Mouse (Mus musculus) heart, adult 9 months (tissue): Measurements from ENCODE around the gene Gm4969.
A peak's percentile ranks its signal among the peaks of the same experiment; 100 is the strongest.

ENCODE experiments used
- DNase-seq, 2 experiments: peaks; one replicate each; pipeline ENCODE4 v3.0.0; 2022; ENCODE audit warnings: low spot score in 2 of 2

The Gm4969 gene

DNA sequence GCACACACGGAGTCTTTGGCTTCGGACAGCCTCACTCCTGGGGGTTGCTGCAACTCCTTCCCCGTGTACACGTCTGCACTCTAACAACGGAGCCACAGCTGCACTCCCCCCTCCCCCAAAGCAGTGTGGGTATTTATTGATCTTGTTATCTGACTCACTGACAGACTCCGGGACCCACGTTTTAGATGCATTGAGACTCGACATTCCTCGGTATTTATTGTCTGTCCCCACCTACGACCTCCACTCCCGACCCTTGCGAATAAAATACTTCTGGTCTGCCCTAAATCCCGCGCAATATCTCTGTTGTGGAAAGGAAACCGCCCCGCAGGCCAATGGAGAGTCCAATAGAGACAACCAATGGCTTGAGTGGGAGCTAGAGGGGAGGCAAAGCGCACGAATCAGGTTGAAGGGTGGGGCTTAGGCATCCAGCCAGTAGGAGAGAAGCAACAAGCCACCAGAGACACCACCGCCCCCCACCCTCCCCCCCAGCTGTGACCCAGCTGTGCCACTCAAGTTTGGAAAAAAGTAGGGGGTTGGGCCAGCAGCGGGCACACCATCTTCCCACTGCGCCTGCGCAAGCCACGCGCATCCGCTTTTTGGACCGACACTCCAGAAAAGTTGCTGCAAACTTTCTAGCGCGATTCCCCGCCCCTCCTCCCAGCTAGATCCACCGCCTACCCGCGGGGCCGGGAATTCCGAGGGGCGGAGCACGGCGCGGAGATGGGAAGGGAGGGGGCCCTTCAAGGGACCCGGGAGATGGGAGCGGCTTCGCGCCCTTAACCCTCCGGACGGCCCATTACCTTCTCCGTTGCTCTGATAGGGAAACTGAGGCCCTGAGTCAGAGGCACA, 24.4 kb downstream of the Gm4969 start:
- DNase-seq, result peak; percentile 97

DNA sequence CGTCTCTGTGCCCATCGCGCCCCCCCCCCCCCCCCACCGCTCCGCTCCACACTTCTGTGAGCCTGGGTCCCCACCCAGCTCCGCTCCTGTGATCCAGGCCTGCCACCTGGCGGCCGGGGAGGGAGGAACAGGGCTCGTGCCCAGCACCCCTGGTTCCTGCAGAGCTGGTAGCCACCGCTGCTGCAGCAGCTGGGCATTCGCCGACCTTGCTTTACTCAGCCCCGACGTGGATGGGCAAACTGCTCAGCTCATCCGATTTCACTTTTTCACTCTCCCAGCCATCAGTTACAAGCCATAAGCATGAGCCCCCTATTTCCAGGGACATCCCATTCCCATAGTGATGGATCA, 25.0 kb downstream of the Gm4969 start:
- DNase-seq, result peak; percentile 83 to 89

DNA sequence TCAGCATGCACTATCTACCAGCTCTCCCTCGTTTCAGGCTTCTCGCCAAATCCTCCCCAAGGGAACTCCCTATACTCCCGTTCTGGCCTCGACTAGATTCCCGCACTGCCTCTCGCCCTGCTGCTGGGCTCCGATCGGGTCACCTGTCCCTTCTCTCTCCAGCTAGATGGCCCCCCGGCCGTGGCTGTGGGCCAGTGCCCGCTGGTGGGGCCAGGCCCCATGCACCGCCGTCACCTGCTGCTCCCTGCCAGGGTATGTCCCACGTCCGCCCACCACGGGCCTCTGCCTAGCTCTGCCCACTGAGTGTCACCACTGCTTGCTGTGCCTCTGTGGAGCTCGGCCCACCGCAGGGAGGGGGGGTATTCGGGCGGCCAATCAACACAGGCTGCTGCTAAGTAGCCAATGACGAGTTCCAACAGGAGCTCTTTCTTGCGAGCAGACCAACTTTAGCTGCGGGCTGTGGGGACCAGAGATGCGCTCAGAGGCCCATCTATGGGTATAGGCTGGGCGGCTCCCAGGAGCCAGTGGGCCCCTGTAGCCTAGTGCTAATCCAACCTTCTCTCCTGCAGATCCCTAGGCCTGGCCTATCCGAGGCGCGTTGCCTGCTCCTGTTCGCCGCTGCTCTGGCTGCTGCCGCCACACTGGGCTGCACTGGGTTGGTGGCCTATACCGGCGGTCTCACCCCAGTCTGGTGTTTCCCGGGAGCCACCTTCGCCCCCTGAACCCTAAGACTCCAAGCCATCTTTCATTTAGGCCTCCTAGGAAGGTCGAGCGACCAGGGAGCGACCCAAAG, 25.6 kb downstream of the Gm4969 start:
- peak; percentile 73 to 76 for DNase-seq

DNA sequence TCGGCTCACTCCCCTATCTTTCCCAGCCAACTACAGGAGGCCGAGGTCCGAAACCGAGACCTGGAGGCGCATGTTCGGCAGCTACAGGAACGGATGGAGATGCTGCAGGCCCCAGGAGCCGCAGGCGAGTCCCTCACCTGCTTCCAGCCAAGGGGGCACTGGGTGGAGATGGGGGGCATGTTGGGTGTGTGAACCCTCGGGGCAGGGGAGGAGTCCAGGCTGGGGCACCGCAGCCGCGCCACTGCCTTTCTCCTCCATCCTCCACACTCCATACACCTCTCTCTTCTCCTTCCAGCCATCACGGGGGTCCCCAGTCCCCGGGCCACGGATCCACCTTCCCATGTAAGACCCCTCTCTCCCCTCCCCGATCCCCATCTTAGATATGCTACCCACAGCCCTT, 26.3 kb downstream of the Gm4969 start:
- DNase-seq, result no peak

DNA sequence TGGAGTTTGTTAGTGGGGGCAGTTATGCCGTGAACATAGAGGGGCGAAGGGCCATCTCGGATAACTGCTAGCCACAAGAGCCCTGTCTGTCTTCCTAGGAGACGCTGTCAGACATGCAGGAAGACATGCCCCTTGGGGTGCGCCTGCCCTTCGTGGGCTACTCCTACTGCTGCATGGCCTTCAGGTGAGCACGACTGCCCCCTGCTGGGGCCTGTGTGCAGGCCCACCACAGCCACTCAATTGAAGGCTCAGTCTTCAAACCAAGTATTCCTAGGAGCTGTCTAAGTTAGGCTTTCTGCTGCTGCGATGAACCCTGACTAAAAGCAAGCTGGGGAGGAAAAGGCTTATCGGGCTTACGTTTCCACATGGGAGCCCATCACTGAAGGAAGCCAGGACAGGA, 29.4 kb downstream of the Gm4969 start:
- DNase-seq, result peak in 1 of 2 experiments; percentile 66

DNA sequence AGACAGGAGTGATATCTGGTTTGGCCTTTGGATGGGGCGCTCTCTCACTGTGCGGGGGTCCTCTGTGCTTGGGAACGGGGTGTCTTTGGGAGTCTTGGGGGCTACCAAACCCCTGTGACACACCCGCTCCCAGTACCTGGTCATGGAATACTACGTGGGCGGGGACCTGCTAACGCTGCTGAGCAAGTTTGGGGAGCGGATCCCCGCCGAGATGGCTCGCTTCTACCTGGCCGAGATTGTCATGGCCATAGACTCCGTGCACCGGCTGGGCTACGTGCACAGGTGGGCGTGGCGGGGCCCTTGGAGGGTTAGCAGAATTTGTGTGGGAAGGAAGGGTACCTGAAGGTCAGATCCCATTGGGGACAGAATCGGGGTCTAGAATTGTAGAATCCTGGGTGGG, 31.4 kb downstream of the Gm4969 start:
- DNase-seq, result no peak

DNA sequence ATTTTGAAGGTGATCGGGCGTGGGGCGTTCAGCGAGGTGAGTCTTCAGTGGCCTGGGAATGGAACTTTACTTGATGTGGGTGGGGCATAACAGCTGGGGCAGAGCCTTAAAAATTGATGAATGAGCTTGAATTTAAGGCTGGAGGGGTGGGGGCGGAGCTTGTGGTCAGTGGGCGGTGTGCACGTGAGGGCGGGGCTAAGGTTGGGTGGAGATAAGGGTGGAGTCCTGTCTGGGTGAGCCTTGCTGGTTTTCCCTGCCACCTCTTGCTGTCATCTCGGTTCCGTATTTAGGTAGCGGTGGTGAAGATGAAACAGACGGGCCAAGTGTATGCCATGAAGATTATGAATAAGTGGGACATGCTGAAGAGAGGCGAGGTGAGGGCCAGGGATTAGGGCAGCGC, 32.1 kb downstream of the Gm4969 start:
- no peak for DNase-seq

DNA sequence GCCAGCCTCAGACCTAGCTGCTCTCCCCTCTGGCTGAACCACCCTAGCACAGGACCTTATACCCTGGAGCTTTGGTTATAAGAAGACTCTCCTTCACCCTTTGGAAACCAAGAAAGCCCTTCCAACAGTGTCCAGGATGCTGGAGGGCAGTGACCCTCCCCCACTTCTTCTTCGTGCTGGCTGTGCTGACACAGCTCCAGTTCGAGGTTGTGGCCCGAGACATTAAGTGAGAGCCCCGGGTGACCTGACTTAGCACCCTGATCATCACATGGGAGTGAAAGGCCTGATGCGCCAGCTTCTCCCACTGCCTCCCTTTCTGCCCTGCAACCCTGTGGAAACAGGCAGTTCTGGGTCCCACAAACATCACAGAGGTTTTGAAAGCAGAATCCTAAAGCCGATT, 32.7 kb downstream of the Gm4969 start:
- no peak for DNase-seq

DNA sequence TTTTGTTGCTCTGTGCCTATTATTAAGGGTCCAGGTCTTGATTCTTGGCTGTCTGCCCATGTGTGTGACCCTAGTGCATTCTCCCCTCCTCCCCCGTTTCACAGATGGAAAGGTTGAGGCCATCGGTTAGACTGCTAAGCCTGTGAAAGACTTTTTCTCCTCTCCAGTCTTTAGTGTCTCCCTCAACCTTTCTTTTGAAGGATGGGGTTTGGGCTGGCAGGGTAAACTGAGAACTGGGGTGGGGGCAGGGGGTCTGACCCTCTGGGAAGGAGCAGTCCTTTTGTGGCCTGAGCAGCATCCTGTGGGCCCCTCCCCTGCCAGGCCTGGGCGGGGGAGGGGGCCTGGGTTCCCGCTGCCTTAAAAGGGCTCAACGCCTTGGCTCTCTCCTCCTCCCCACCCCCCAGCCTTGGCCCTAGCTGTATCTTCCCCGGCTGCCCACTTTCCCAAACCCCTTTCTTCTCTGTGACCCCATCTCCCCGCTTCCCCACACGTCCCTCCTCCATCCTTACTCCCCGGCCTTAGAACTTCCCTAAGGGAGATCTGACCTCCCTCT, 33.2 kb downstream of the Gm4969 start:
- DNase-seq, result no peak

DNA sequence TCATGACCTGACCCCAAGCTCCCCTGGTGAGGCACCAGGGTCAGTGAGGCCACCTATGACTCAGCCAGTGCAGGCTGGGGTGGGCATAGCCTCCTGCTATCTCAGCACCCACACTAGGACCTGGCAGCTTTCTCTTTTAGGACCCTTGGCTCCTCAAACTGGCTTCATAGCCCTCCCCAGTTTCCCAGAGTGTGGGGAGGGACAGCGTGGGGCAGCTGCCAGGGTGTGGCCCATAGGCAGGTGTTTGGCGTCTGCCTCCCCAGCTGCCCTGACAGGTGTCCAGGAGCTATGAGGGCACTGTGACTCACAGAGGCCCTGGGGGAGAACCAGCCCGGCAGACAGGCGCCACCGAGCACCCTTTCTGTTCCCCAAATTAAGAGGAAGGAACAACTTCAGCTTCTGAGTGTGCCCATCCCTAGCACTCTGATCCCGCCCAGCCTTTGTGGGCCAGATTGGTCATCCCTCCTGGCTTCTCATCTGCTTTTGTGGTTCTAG, 33.8 kb downstream of the Gm4969 start:
- DNase-seq, result no peak

DNA sequence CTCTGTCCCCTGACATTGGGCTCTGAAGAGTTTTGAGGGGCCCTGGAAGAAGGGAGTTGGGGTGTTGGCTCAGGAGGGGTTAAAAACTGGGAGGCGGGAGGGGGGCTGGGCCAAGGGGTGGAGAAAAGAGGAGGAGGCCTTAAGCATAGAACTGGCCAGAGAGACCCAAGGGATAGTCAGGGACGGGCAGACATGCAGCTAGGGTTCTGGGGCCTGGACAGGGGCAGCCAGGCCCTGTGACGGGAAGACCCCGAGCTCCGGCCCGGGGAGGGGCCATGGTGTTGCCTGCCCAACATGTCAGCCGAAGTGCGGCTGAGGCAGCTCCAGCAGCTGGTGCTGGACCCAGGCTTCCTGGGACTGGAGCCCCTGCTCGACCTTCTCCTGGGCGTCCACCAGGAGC, 34.5 kb downstream of the Gm4969 start, which contains the start of gene Dmpk:
TSS of gene Dmpk (plus strand) at position 149 of the 400 bp plus-strand sequence.
- peak; percentile 70 to 71 for DNase-seq

DNA sequence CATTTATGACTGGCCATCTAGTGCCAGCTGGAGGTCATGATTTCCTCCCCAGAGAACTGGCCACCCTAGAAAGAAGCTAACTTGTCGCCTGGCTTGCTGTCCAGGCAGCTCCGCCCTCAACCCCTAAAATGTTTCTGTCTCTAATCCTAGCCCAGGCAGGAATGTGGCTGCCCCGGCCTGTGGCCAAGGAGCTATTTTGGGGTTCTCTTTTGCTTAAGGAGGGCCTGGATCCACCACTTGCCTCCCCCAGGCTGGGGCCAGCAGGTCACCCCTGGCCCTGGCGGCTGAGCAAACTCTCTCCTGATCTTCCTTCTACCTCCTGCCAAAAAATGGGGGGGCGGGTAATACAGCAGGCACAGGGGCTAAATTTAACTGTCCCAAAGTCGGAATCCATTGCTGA, 35.1 kb downstream of the Gm4969 start:
- peak; percentile 87 to 88 for DNase-seq

DNA sequence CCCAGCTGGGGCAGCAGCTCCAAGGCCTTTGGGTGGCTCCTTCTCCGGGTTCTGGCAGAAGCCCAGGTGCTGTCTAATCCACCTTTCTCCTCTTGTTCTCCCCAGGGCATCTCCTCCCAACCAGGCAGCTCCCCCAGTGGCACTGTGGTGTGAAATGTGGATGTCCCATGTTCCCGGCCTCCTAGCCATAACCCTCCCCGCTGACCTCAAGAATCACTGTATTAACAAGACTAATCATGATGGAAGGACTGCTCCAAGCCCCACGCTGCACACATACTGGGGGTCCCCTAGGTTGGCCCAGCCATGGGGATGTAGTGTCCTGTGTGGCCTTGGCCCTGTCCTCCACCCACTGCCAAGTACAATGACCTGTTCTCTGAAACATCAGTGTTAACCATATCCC, 36.0 kb downstream of the Gm4969 start:
- no peak for DNase-seq

DNA sequence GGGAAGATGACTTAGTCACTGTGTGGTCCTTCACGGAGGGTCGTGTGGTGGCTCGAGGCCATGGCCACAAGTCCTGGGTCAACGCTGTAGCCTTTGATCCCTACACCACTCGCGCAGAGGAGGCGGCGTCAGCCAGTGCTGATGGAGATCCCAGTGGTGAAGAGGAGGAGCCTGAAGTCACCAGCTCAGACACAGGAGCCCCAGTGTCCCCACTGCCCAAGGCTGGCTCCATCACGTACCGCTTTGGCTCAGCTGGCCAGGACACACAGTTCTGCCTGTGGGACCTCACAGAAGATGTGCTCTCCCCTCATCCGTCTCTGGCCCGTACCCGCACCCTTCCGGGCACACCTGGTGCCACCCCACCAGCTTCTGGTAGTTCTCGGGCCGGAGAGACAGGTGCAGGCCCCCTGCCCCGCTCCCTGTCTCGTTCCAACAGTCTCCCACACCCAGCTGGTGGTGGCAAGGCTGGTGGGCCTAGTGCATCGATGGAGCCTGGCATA, 37.7 kb downstream of the Gm4969 start:
- no peak for DNase-seq

DNA sequence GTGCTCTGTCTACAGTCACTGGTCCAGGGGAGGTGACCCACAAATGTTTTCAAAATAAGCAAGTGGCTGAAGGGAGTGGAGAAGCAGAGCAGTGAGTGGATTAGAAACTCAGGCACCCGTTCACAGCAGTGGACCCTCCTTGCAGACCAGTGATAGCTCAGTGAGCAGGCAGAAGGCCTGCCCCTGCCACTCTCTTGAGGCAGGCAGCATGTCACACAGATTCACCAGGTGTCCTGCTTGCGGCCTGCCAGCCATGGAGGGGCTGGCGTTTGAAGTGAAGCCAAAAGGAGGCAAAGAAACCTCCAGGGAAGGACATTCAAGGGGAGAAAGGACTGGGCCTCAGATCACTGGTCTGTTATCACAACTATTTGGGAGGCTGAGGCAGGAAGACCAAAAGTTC, 39.4 kb downstream of the Gm4969 start:
- DNase-seq, result no peak

DNA sequence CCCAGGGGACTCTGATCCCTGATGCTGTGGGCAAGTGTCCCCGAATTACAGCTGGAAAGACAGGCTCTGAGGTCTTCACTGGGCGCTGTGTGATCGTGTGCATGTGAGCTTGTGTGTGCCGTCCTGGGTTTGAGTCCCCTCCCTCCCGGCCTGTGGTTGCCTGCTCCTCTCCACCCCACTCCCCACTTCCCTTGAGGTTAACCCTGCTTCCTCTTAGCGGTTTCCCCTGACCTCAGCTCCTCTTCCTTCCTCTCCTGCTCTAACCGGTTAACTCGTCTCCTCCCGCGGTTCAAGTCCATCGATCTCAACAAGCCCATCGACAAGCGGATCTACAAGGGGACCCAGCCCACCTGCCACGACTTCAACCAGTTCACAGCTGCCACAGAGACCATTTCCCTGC, 40.4 kb downstream of the Gm4969 start:
- DNase-seq, result peak in 1 of 2 experiments; percentile 64

DNA sequence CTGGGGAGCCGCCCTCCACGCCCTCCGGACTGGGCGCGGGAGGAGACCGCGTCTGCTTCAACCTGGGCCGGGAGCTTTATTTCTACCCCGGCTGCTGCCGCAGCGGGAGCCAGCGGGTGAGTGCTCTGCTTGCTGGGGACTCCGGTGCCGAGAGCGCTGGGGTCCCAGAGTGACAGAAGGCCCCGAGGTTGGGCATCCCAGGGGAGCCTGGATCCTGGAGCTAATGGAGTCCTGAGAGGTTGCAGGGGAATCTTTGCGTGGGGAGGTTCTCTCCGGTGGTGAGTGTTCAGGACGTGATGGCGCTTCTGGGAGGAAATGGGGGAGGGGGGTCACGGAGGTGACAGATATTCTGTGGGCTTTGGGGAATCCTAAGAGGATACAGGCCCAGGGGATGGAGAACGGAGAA, 41.6 kb downstream of the Gm4969 start:
- DNase-seq, result no peak

DNA sequence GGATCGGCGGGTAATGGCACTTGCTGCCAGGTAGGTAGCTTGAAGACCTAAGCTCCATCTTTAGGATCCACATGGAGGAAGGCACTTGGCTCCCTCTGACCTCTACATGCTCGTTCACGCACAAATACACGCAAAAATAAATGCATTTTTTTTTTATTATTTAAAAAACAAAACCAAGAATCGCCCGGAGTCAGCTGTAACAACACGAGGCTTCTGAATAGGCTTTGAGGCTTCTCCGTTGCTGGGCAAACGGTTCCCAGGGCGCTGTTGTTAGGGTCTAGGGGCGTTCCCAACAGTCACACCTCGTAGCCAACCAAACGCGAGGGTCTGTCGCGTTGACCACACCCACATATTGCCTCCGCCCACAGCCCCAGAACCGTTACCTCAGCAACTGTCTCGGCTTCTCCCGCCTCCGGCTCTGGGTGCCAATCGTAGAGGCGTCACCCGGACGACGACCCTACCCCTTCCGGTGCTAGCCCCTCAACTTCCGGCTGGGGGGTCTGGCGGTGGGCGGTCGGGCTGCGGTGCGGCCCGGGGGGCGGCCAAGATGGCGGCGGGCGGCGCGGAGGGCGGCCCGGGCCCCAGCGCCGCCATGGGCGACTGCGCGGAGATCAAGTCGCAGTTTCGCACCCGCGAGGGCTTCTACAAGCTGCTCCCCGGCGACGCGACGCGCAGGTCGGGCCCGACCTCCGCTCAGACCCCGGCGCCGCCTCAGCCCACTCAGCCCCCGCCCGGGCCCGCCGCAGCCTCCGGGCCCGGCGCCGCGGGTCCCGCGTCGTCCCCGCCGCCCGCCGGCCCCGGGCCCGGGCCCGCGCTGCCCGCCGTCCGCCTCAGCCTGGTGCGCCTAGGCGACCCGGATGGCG, 42.2 kb downstream of the Gm4969 start, which contains the start of gene Dmwd:
TSS of gene Dmwd (plus strand) at position 505 of the 863 bp plus-strand sequence.
- peak; percentile 95 to 96 for DNase-seq

DNA sequence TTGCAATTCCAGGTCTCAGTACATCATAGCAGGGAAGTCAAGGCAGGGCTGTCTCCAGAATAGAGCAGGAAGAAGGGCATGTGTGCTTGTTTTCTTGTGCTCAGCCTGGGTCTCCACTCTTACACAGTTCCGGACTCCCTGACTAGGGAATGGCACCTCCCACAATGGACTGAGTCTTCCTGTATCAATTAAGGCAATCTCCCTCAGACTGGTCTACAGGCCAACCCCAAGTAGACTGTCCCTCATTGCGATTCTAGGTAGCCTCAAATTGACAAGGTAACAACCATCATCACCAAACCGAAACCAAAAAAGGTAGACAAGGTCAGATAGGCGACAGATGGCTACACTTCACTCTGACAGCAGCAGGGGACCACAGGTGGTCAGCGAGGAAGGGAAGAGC, 42.9 kb downstream of the Gm4969 start:
- no peak for DNase-seq

DNA sequence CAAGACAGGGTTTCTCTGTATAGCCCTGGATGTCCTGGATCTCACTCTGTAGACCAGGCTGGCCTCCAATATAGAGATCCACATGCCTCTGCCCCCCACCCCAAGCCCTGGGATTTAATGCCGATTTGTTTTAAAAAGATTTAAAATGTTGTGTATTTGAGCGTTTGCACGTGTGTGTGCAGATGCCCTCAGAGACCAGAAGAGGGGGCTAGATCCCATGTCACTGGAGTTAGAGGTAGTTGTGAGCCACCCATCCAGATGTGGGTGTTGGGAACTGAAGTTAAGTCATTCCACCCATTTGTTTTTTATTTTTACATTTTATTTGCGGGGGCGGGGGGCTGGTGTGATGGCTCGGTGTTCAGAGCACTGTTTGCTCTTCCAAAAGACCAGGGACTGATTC, 43.7 kb downstream of the Gm4969 start:
- DNase-seq, result no peak

DNA sequence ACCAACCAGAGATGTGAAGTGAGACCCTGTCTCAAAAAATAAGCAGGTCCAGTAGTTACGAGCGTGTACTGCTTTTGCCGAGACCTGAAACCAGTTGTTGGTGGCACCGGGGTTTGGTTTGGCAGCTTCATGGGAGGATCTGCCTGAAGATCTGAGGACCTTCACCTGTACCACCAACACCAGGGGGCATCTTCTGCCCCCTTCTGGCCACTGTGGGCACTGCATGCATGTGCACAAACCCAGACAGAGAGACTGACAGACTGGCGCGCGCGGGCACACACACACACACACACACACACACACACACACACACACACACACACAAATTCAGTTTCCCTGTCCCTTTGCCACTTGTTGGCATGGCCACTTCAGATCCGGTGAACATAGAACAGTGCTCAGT, 44.7 kb downstream of the Gm4969 start:
- DNase-seq, result no peak
